Mouse (Mus musculus): Measurements from ENCODE around the gene Fam117a. TPM values are rescaled to one million over a fixed set of nuclear protein-coding genes. Genes with fewer than 3 reads are reported as not detected.

Gene Fam117a
- total RNA-seq, 2 experiments from 2014 or later = 7.8 to 8.8 TPM

DNA sequence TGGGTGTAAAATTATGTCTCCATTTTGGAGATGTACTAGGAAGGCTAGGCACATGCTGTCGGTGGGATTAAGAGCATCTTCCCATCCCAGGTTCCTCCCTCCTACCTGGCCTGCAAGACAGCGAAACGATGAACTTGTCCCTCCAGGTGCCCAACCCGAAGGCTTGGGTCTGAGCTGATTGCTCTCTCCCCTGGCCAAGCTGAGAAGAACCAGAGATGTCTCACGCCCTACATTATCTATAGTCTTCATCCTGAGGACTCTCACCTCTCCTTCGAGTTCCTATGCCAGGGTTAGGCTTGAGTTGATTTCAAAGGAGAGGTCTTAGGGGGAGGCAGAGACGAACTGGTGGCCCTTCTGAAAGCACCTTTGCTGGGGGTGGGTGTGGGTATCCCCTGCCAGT is 19.2 kb downstream of the Fam117a start:
- no peak for DNase-seq (ENCODE audit: low spot score)
- intact Hi-C loops (cut with DNase I) = no loop called here

GRCm38 (mm10) chr11:95356469-95357273 is 19.9 kb downstream of the Fam117a start:
- peak; percentile 47 for DNase-seq (ENCODE audit: low spot score)
- intact Hi-C loops (cut with DNase I) = no loop called here

- no peak for DNase-seq (ENCODE audit: low spot score)
- intact Hi-C loops (cut with DNase I) = no loop called here
Observed at GRCm38 (mm10) chr11:95358263-95358662, 21.4 kb downstream of the Fam117a start.

DNA sequence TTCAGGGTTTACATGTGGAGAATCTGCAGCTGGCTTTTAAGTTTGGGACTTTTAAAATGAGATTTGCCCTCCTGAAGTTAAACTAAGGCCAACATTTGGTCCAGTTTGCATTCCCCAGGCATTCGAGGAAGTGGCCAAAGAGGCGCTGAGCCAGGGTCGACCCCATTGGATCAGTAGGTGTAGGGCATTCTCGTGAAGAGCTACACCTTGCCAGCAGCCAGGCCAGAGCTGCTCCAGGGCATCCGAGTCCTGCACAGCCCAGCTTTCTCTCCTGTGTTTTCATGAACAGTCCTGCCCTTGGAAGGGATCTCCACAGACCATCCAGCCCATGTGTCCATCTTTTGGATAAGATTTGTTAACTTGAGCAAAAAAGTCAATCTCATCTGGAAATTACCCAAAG is 27.6 kb downstream of the Fam117a start:
- DNase-seq (ENCODE audit: low spot score) = no peak
- intact Hi-C loops (cut with DNase I) = no loop called here

DNA sequence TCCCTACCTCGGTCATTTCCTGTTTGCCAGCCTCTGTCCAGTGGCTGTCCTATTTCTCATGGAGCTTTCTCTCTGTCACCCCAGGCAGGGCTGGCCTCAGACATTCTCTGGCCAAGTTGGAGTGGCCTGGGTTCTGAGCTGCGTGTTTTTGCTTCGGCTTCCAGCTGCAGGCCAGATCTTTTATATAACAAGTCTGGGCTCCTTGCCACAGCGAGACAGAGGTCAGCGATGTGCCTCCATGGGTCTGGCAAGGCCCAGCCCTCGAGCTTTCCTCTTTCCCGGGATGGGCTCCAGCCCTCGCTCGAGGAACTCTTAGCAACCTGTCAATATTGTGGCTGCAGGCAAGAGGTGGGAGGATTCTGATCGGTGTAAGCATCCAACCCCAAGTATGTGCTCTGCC is 28.8 kb downstream of the Fam117a start:
- DNase-seq (ENCODE audit: low spot score) = peak; percentile 91
- intact Hi-C loops (cut with DNase I) = loop anchor here (5.0 kb wide), 1 partner anchor 108 kb away; no protein-coding TSS in a partner anchor

DNA sequence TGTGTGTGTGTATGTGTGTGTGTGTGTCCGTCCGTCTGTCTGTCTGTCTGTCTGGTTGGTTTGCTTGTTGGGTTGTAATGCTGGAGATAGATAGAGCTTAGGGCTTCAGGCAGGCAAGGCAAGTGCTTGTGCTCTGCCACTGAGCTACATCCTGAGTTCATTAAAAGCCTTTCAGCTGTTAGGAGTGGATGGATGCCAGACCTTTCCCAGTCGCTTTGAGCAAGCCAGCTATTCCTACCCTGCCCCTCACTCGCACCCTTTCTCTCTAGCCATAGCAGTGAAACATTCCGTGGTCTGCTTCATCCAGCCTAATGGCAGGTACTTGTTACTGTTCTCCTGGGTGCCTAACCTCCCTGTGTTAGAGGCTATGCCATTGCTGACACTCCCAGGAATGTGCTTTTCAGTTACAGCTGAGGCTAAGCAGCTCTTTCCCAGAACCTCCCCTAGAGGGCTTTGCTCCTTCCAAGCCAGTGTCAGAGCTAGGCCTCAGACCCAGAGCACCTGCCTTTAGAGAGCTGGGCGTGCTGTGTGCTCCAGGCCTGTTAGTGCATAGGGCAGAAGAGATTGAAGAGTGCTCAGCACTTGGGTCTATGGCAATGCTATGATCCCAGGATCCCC is 29.6 kb downstream of the Fam117a start:
- intact Hi-C loops (cut with DNase I) = loop anchor here (5.0 kb wide), 1 partner anchor 109 kb away; no protein-coding TSS in a partner anchor
- no peak for DNase-seq (ENCODE audit: low spot score)

DNA sequence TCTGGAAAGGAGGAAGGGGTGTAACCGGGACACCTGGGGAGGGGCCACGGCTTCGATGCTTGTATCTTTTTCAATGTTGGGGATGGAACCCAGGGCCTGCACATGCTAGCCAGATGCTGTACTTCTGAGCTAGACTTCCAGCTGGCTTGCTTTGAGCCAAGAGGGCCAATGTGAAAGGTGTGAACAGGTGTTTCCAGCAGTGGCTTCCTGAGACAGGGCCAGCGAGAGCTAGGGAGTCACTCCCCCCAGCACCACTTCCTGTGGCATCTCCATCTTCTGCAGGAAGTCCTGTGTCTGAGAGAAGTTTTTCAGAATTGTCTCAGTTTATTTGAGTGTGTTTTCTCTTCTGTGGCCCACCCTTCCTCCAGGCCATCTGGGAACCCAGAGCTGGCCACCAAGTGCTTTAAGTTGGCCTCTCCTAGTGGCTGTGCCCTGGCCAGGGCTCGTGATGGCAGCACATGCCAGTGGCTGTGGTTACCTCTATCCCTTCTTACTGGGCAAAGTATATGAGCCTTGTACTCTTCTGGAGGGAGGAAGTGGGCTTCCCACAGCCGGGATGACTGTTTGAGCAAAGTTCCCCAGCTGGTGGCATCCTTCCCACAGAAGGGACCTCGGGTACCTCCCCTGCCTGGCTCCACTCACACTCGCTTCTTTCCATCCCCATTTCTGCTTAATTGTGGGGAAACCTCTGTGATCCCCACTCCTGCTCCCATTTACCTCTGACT is 30.4 kb downstream of the Fam117a start:
- DNase-seq (ENCODE audit: low spot score) = no peak

DNA sequence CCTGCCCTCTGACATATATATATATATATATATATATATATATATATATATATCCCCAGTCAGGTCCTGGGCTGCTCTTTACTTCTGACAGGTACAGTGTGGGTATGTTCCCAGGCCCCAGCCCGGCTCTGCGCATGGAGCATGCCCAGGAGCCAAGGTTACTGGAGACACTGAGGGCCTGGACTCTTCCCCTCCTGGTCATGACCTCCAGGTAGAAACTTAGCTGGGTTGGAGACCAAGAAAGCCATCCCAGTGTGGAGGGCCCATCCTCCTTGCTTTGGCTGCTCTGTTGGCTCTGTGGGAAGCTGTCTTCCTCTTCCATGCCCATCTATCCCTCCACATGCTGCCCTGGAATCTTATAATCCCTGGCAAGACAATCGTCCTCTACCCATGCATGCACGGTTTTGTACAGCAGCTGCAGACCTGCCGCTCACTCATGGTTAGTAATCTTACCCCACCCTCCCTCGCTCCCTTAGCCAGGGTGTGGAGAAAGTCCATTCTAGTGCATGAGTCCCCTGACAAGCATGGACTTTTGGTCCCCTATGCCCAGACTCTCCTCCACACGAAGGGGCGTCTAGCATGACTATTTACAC is 31.5 kb downstream of the Fam117a start:
- intact Hi-C loops (cut with DNase I) = loop anchor here (5.0 kb wide), 1 partner anchor 111 kb away; no protein-coding TSS in a partner anchor
- DNase-seq (ENCODE audit: low spot score) = no peak

More for the DNA sequence above, 30.4 kb downstream of the Fam117a start:
- intact Hi-C loops (cut with DNase I) = loop anchor here (5.0 kb wide), 1 partner anchor 110 kb away; no protein-coding TSS in a partner anchor

GRCm38 (mm10) chr11:95368871-95369270 is 32.1 kb downstream of the Fam117a start:
- intact Hi-C loops (cut with DNase I) = loop anchor here (5.0 kb wide), 1 partner anchor 112 kb away; no protein-coding TSS in a partner anchor
- no peak for DNase-seq (ENCODE audit: low spot score)

GRCm38 (mm10) chr11:95369964-95370890 is 33.4 kb downstream of the Fam117a start:
- peak; percentile 80 for DNase-seq (ENCODE audit: low spot score)
- intact Hi-C loops (cut with DNase I) = loop anchor here (5.0 kb wide), 1 partner anchor 113 kb away; no protein-coding TSS in a partner anchor

DNA sequence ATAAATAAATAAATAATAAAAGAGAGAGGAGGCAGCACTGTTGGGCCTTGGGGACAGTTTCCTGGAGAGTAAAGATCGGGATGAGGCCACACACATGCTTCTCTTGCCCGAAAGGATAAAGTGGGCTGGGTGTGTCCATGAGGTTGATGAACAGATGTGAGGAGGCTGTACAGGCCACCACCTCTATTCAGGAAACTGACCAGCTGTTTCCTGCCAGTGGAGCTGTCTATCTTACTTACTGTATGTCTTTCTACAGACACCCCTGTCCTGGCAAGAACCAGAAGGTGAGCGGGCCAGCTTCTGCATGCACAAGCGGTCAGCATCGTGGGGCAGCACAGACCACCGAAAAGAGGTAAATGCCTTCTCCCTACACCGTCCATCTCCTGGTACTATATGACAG is 34.4 kb downstream of the Fam117a start:
- no peak for DNase-seq (ENCODE audit: low spot score)
- intact Hi-C loops (cut with DNase I) = no loop called here

GRCm38 (mm10) chr11:95378926-95379325 is 42.1 kb downstream of the Fam117a start:
- DNase-seq (ENCODE audit: low spot score) = no peak
- intact Hi-C loops (cut with DNase I) = no loop called here

DNA sequence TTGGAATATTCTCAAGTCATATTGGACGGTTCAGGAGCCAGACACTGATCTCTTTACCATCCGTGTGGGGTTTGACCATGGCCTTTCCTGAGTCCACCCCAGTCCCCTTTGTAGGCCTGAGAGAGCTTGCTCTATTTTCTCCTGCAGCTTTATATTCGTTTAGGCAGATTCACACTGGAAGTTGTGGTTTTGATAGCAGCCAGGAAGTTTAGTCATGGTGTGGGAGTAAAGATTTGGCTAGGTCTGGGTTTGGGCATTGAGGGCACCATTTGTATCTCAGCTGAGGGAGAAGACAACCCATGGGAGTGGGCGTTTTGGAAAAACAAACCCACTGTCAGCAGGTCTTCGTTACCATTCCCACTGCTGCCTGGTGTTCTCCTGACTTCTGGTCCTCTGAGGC is 42.7 kb downstream of the Fam117a start:
- no peak for DNase-seq (ENCODE audit: low spot score)
- intact Hi-C loops (cut with DNase I) = no loop called here

- DNase-seq (ENCODE audit: low spot score) = no peak
- intact Hi-C loops (cut with DNase I) = loop anchor here (5.0 to 10.0 kb wide), 2 partner anchors 123 to 266 kb away; no protein-coding TSS in a partner anchor
Observed at GRCm38 (mm10) chr11:95380711-95381110, 43.9 kb downstream of the Fam117a start.

- DNase-seq (ENCODE audit: low spot score) = no peak
- intact Hi-C loops (cut with DNase I) = loop anchor here (5.0 to 10.0 kb wide), 2 partner anchors 124 to 266 kb away; no protein-coding TSS in a partner anchor
Observed at GRCm38 (mm10) chr11:95381146-95381545, 44.3 kb downstream of the Fam117a start.

- DNase-seq (ENCODE audit: low spot score) = peak; percentile 59
Observed at GRCm38 (mm10) chr11:95383331-95383986, 46.6 kb downstream of the Fam117a start.

GRCm38 (mm10) chr11:95384004-95384318 is 47.1 kb downstream of the Fam117a start:
- no peak for DNase-seq (ENCODE audit: low spot score)
- intact Hi-C loops (cut with DNase I) = loop anchor here (1.0 to 10.0 kb wide), 3 partner anchors 74 to 269 kb away; partner anchors contain the start of gene Kat7

More at GRCm38 (mm10) chr11:95383331-95383986, 46.6 kb downstream of the Fam117a start:
- intact Hi-C loops (cut with DNase I) = loop anchor here (2.0 to 10.0 kb wide), 3 partner anchors 126 to 269 kb away; no protein-coding TSS in a partner anchor

Data from heart, postnatal 25 days (tissue).